Mouse (Mus musculus): ENCODE measurements around the gene Rpusd2. TPM values are rescaled to one million over a fixed set of nuclear protein-coding genes. Genes with fewer than 3 reads are reported as not detected.

The Rpusd2 gene
- polyA plus RNA-seq, 1 experiment from 2014 or later = 7.9 TPM

GRCm38 (mm10) chr2:119018391-119019122, 16.0 kb upstream of the Rpusd2 start:
- 62% methylated on average over 22 of the region's 22 CpGs for WGBS
- H3K36me3 ChIP-seq = peaks cover 57% of the 10 kb centered on the region

GRCm38 (mm10) chr2:119019131-119019530, 15.5 kb upstream of the Rpusd2 start:
- 15% methylated on average over 5 of the region's 5 CpGs for WGBS
- Histone ChIP-seq H3K4me3 (no peak overlapping the region), H3K36me3 (peaks cover 59% of the 10 kb centered on the region), H3K9me3 (replicated peaks) (no peaks in the 10 kb centered on the region; the same call in 1 of the 2 replicates), H3K27ac (replicated peaks) (peak overlapping the region; percentile 57; the same call in 1 of the 2 replicates), H3K4me1 (peaks cover 9% of the 10 kb centered on the region), H3K27me3 (ENCODE audit: low read depth, poor library complexity, severe bottlenecking) (no peaks in the 10 kb centered on the region)
- DNase-seq (ENCODE audit: low spot score) = no peak

More at GRCm38 (mm10) chr2:119018391-119019122, 16.0 kb upstream of the Rpusd2 start:
- peaks cover 9% of the 10 kb centered on the region for H3K4me1 ChIP-seq
- no peaks in the 10 kb centered on the region for H3K27me3 ChIP-seq (ENCODE audit: low read depth, poor library complexity, severe bottlenecking)
- H3K9me3 ChIP-seq (replicated peaks) = no peaks in the 10 kb centered on the region; the same call in 1 of the 2 replicates
- H3K27ac ChIP-seq (replicated peaks) = peak overlapping the region; percentile 57; the same call in 1 of the 2 replicates
- no peak overlapping the region for H3K4me3 ChIP-seq
- peak; percentile 33 for DNase-seq (ENCODE audit: low spot score)

- no peak overlapping the region for H3K4me3 ChIP-seq
- 63% methylated on average over 4 of the region's 4 CpGs for WGBS
- H3K27ac ChIP-seq (replicated peaks) = no peak overlapping the region
- H3K9me3 ChIP-seq (replicated peaks) = no peaks in the 10 kb centered on the region; the same call in 1 of the 2 replicates
- no peak for DNase-seq (ENCODE audit: low spot score)
- H3K27me3 ChIP-seq (ENCODE audit: low read depth, poor library complexity, severe bottlenecking) = no peaks in the 10 kb centered on the region
- peaks cover 9% of the 10 kb centered on the region for H3K4me1 ChIP-seq
- peaks cover 62% of the 10 kb centered on the region for H3K36me3 ChIP-seq
Measured at GRCm38 (mm10) chr2:119019538-119019937, 15.1 kb upstream of the Rpusd2 start.

GRCm38 (mm10) chr2:119023154-119023660, 11.4 kb upstream of the Rpusd2 start:
- no peak overlapping the region for H3K4me3 ChIP-seq
- 93% methylated on average over 6 of the region's 6 CpGs for WGBS
- H3K4me1 ChIP-seq = peaks cover 15% of the 10 kb centered on the region
- peaks cover 75% of the 10 kb centered on the region for H3K36me3 ChIP-seq
- DNase-seq (ENCODE audit: low spot score) = no peak
- no peak overlapping the region for H3K27ac ChIP-seq (replicated peaks)
- H3K27me3 ChIP-seq (ENCODE audit: low read depth, poor library complexity, severe bottlenecking) = no peaks in the 10 kb centered on the region
- no peaks in the 10 kb centered on the region for H3K9me3 ChIP-seq (replicated peaks)

- no peak for DNase-seq (ENCODE audit: low spot score)
- no peaks in the 10 kb centered on the region for H3K27me3 ChIP-seq (ENCODE audit: low read depth, poor library complexity, severe bottlenecking)
- H3K9me3 ChIP-seq (replicated peaks) = no peaks in the 10 kb centered on the region
- H3K27ac ChIP-seq (replicated peaks) = no peak overlapping the region
- peaks cover 64% of the 10 kb centered on the region for H3K36me3 ChIP-seq
- 74% methylated on average over 9 of the region's 9 CpGs for WGBS
- H3K4me1 ChIP-seq = peaks cover 18% of the 10 kb centered on the region
- H3K4me3 ChIP-seq = no peak overlapping the region
Measured at GRCm38 (mm10) chr2:119024536-119025238, 9.9 kb upstream of the Rpusd2 start.

GRCm38 (mm10) chr2:119025239-119025616, 9.4 kb upstream of the Rpusd2 start:
- Histone ChIP-seq H3K27me3 (ENCODE audit: low read depth, poor library complexity, severe bottlenecking) (no peaks in the 10 kb centered on the region), H3K27ac (replicated peaks) (no peak overlapping the region), H3K9me3 (replicated peaks) (no peaks in the 10 kb centered on the region), H3K36me3 (peaks cover 61% of the 10 kb centered on the region), H3K4me3 (no peak overlapping the region), H3K4me1 (peaks cover 18% of the 10 kb centered on the region)
- DNase-seq (ENCODE audit: low spot score) = no peak
- WGBS = 78% methylated on average over 4 of the region's 4 CpGs

GRCm38 (mm10) chr2:119026951-119027350, 7.6 kb upstream of the Rpusd2 start:
- no peak overlapping the region for H3K27ac ChIP-seq (replicated peaks)
- H3K36me3 ChIP-seq = peaks cover 44% of the 10 kb centered on the region
- no peaks in the 10 kb centered on the region for H3K27me3 ChIP-seq (ENCODE audit: low read depth, poor library complexity, severe bottlenecking)
- no peaks in the 10 kb centered on the region for H3K9me3 ChIP-seq (replicated peaks)
- no peak for DNase-seq (ENCODE audit: low spot score)
- 90% methylated on average over 4 of the region's 4 CpGs for WGBS
- peaks cover 18% of the 10 kb centered on the region for H3K4me1 ChIP-seq
- no peak overlapping the region for H3K4me3 ChIP-seq

- Histone ChIP-seq H3K27ac (replicated peaks) (peak within 1 kb of the TSS; percentile 65), H3K36me3 (peaks cover 25% of the 10 kb centered on the region), H3K27me3 (ENCODE audit: low read depth, poor library complexity, severe bottlenecking) (no peaks in the 10 kb centered on the region), H3K4me1 (peaks cover 18% of the 10 kb centered on the region), H3K4me3 (peak within 1 kb of the TSS; percentile 63), H3K9me3 (replicated peaks) (no peaks in the 10 kb centered on the region)
- DNase-seq (ENCODE audit: low spot score) = peak; percentile 92
- 2% methylated on average over 28 of the region's 28 CpGs for WGBS
Measured at GRCm38 (mm10) chr2:119028941-119029551, 5.5 kb upstream of the Rpusd2 start, which contains the start of gene Ccdc32. Gene Ccdc32, minus strand, starts transcription at chr2:119029393.

- DNase-seq (ENCODE audit: low spot score) = no peak
- Histone ChIP-seq H3K4me1 (peaks cover 34% of the 10 kb centered on the region), H3K4me3 (no peak overlapping the region), H3K9me3 (replicated peaks) (no peaks in the 10 kb centered on the region), H3K27me3 (ENCODE audit: low read depth, poor library complexity, severe bottlenecking) (no peaks in the 10 kb centered on the region), H3K36me3 (peaks cover 6% of the 10 kb centered on the region), H3K27ac (replicated peaks) (no peak overlapping the region)
- WGBS = 78% methylated on average over 4 of the region's 4 CpGs
Measured at GRCm38 (mm10) chr2:119032191-119032590, 2.4 kb upstream of the Rpusd2 start.

GRCm38 (mm10) chr2:119035397-119035745, 781 bp downstream of the Rpusd2 start:
- no peak for DNase-seq (ENCODE audit: low spot score)
- Histone ChIP-seq H3K27ac (replicated peaks) (peak overlapping the region; percentile 96), H3K4me1 (peaks cover 16% of the 10 kb centered on the region), H3K9me3 (replicated peaks) (no peaks in the 10 kb centered on the region), H3K4me3 (peak overlapping the region; percentile 96), H3K27me3 (ENCODE audit: low read depth, poor library complexity, severe bottlenecking) (no peaks in the 10 kb centered on the region), H3K36me3 (peaks cover 37% of the 10 kb centered on the region)
- 10% methylated on average over 7 of the region's 7 CpGs for WGBS

GRCm38 (mm10) chr2:119040882-119041281, 6.3 kb downstream of the Rpusd2 start:
- H3K27me3 ChIP-seq (ENCODE audit: low read depth, poor library complexity, severe bottlenecking) = no peaks in the 10 kb centered on the region
- H3K27ac ChIP-seq (replicated peaks) = no peak overlapping the region
- no peaks in the 10 kb centered on the region for H3K9me3 ChIP-seq (replicated peaks)
- no peak for DNase-seq (ENCODE audit: low spot score)
- WGBS = 56% methylated on average over 4 of the region's 4 CpGs
- H3K4me1 ChIP-seq = peaks cover 4% of the 10 kb centered on the region
- no peak overlapping the region for H3K4me3 ChIP-seq
- peaks cover 57% of the 10 kb centered on the region for H3K36me3 ChIP-seq

- WGBS = 72% methylated on average over 2 of the region's 2 CpGs
- no peak for DNase-seq (ENCODE audit: low spot score)
- no peak overlapping the region for H3K4me3 ChIP-seq
- no peaks in the 10 kb centered on the region for H3K27me3 ChIP-seq (ENCODE audit: low read depth, poor library complexity, severe bottlenecking)
- H3K27ac ChIP-seq (replicated peaks) = no peak overlapping the region
- H3K36me3 ChIP-seq = peaks cover 22% of the 10 kb centered on the region
- H3K9me3 ChIP-seq (replicated peaks) = no peaks in the 10 kb centered on the region
- peaks cover 13% of the 10 kb centered on the region for H3K4me1 ChIP-seq
Measured at GRCm38 (mm10) chr2:119045163-119045562, 10.6 kb downstream of the Rpusd2 start.
